ENCODE assay signal across 10 mouse cellular contexts in genomic region chr6:121039286-121039685, GRCm38 (mm10).
A peak's percentile ranks its signal among the peaks of the same experiment; 100 is the strongest.
DNase-seq lines count a peak whose midpoint lies in the region; ATAC-seq lines count a peak whose summit lies in the region.
"Had no signal": no experiment of that assay in that cellular context is flagged by ENCODE, and none has a peak within 500 bp of the region (broad histone marks: within the 10 kb centered on the region; RNA-seq: fewer than 3 reads in every experiment).

No protein-coding gene starts in this region.

- H3K36me3 ChIP-seq in heart, embryonic 15.5 days: peaks cover 48% of the 10 kb centered on the region
- peaks cover 73% of the 10 kb centered on the region for H3K36me3 ChIP-seq in midbrain, embryonic 14.5 days (ENCODE audit: control insufficient read depth, insufficient read depth, low read length)

- H3K27me3 ChIP-seq in heart, embryonic 15.5 days: no peaks in the 10 kb centered on the region
- no peaks in the 10 kb centered on the region for H3K27me3 ChIP-seq in midbrain, embryonic 14.5 days (ENCODE audit: control insufficient read depth, insufficient read depth, low read length)
- H3K27me3 ChIP-seq: limb, embryonic 12.5 days had no signal

- H3K4me2 ChIP-seq in heart, embryonic 15.5 days: no peak overlapping the region
- no peak overlapping the region for H3K4me2 ChIP-seq in midbrain, embryonic 14.5 days (ENCODE audit: low read length)
- H3K4me2 ChIP-seq: limb, embryonic 12.5 days had no signal

- no peak overlapping the region for H3K4me3 ChIP-seq in heart, embryonic 15.5 days
- H3K4me3 ChIP-seq in midbrain, embryonic 14.5 days (replicated peaks; ENCODE audit: low read depth, low read length): no peak overlapping the region
- H3K4me3 ChIP-seq: limb, embryonic 12.5 days had no signal

- ATAC-seq in heart, embryonic 15.5 days (replicated peaks; ENCODE audit: insufficient number of reproducible peaks, insufficient read depth, low FRiP score, low read depth): no peak
- ATAC-seq in midbrain, embryonic 14.5 days (ENCODE audit: low FRiP score, low TSS enrichment): no peak
- no peak for ATAC-seq in megakaryocyte progenitor cell, adult 5-6 weeks (replicated peaks; ENCODE audit: poor library complexity)
- ATAC-seq: inflammation-experienced regulatory T-cells, adult 6 months had no signal

- no peaks in the 10 kb centered on the region for H3K9me3 ChIP-seq in heart, embryonic 15.5 days (replicated peaks)
- no peaks in the 10 kb centered on the region for H3K9me3 ChIP-seq in midbrain, embryonic 14.5 days (ENCODE audit: control insufficient read depth, low read length)
- H3K9me3 ChIP-seq: limb, embryonic 12.5 days had no signal

- no peak for DNase-seq in heart, adult 11 months
- peak; percentile 51 to 53 for DNase-seq in cerebellum, postnatal 36 days
- DNase-seq in layer of hippocampus, postnatal 14 days (ENCODE audit: low spot score in 2 of 2): peak; percentile 51 to 73
- peak; percentile 87 for DNase-seq in telencephalon, adult 2 months (ENCODE audit: low read depth, low spot score)
- no peak for DNase-seq in midbrain, embryonic 14.5 days
- DNase-seq: heart, adult 18-20 months had no signal

- H3K9ac ChIP-seq in heart, embryonic 15.5 days: no peak overlapping the region
- H3K9ac ChIP-seq in midbrain, embryonic 14.5 days (replicated peaks; ENCODE audit: low read length): no peak overlapping the region
- H3K9ac ChIP-seq: limb, embryonic 12.5 days had no signal

- WGBS in heart, embryonic 15.5 days: 59% methylated on average over 9 of the region's 9 CpGs
- WGBS in midbrain, embryonic 14.5 days: 91% methylated on average over 9 of the region's 9 CpGs

- peak overlapping the region; percentile 2; the same call in 1 of the 2 replicates for H3K27ac ChIP-seq in heart, embryonic 15.5 days
- H3K27ac ChIP-seq in midbrain, embryonic 14.5 days (replicated peaks; ENCODE audit: low read depth, low read length): no peak overlapping the region
- H3K27ac ChIP-seq: limb, embryonic 12.5 days had no signal

- H3K4me1 ChIP-seq in heart, embryonic 15.5 days (replicated peaks): peaks cover 11% of the 10 kb centered on the region
- no peaks in the 10 kb centered on the region for H3K4me1 ChIP-seq in midbrain, embryonic 14.5 days (ENCODE audit: control insufficient read depth, insufficient read depth, low read length)

Comparison
In these comparisons a context has a peak if more than half of its experiments do, and no peak if none do; other contexts are left out.
1. DNase-seq: peak in cerebellum, postnatal 36 days (2 of 2), layer of hippocampus, postnatal 14 days (2 of 2) and telencephalon, adult 2 months (single experiment); none in heart, adult 11 months (single experiment) and midbrain, embryonic 14.5 days (single experiment).